Mouse (Mus musculus) neural tube, embryonic 14.5 days (tissue): ENCODE measurements around the gene Fcgr2b. TPM values are rescaled to one million over a fixed set of nuclear protein-coding genes. Genes with fewer than 3 reads are reported as not detected.

Source experiments
- ATAC-seq: fragments of 200-750 bp; cut with Nextera tagmentation; 2 replicates; pipeline ENCODE4 v1.8.0; 2017; ENCODE audit warnings: low read depth, mild to moderate bottlenecking, moderate TSS enrichment, moderate library complexity
- H3K27ac ChIP-seq: fragments of 300-500 bp; sonication (generic); 2 replicates; pipeline ENCODE4 v1.5.1; 2014; ENCODE audit warnings: low read depth, mild to moderate bottlenecking, control low read depth, low read length, moderate library complexity, mixed read lengths
- H3K27me3 ChIP-seq: fragments of 300-500 bp; sonication (generic); 2 replicates; pipeline ENCODE4 v1.6.1; 2014; ENCODE audit warnings: low read length; ENCODE audit not compliant: control insufficient read depth, insufficient read depth
- H3K36me3 ChIP-seq: fragments of 300-500 bp; sonication (generic); 2 replicates; pipeline ENCODE4 v1.6.1; 2014; ENCODE audit warnings: low read length, mixed read lengths; ENCODE audit not compliant: control insufficient read depth, insufficient read depth
- H3K4me1 ChIP-seq: fragments of 300-500 bp; sonication (generic); 2 replicates; pipeline ENCODE4 v1.6.1; 2014; ENCODE audit warnings: low read length; ENCODE audit not compliant: control insufficient read depth, insufficient read depth
- H3K4me2 ChIP-seq: fragments of 300-500 bp; sonication (generic); 2 replicates; pipeline ENCODE4 v1.6.1; 2014; ENCODE audit warnings: mild to moderate bottlenecking, low read depth, low read length, control low read depth
- H3K4me3 ChIP-seq: fragments of 300-500 bp; sonication (generic); 2 replicates; pipeline ENCODE4 v1.5.1; 2014; ENCODE audit warnings: low read depth, low read length, control low read depth, mixed read lengths
- H3K9ac ChIP-seq: fragments of 300-500 bp; sonication (generic); replicated peaks from 2 replicates; pipeline ENCODE4 v1.6.1; 2014; ENCODE audit warnings: low read depth, mild to moderate bottlenecking, control low read depth, low read length, mixed read lengths
- H3K9me3 ChIP-seq: fragments of 300-500 bp; sonication (generic); 2 replicates; pipeline ENCODE4 v1.6.1; 2016; ENCODE audit warnings: low read length; ENCODE audit not compliant: control insufficient read depth
- WGBS: fragments of 180-500 bp; shearing (Covaris S2); extraction: QIAGEN DNeasy Blood & Tissue Kit; methylation state at CpG from one replicate; pipeline ENCODE4 v1.1.7; 2014; 5-methylcytosine and 5-hydroxymethylcytosine counted together
- polyA plus RNA-seq: library from polyadenylated mRNA; unstranded; fragments of >200 nt; fragmentation: Nextera tagmentation; extraction: Ambion mirVana; gene quantifications from 2 replicates; pipeline ENCODE4 v1.2.1, GENCODE M21; 2014

Fcgr2b gene
- polyA plus RNA-seq, 1 experiment from 2014 or later, result 0.20 TPM

DNA sequence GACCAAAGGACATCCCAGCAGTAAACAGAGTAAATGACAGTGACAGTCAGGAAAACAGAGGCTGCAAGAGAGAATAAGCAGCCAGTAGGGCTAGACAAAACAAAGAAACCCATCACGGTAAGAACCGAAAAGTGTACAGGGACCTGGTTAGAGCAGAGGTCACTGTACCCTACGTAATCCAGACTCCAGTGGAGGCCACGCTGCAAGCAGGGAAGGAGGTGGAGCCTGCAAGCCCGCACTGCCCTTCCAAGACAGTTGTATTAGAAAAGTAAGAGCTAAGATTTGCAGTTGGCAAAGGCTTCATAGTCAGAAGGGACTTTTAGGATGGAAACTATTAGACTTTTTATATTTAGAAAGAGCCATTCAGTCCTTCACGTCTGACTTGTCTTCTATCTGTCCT is 49.4 kb downstream of the Fcgr2b start:
- Histone ChIP-seq H3K27me3 (no peaks in the 10 kb centered on the region), H3K27ac (no peak overlapping the region), H3K4me1 (no peaks in the 10 kb centered on the region), H3K36me3 (no peaks in the 10 kb centered on the region), H3K4me2 (no peak overlapping the region), H3K9ac (no peak overlapping the region), H3K4me3 (no peak overlapping the region), H3K9me3 (no peaks in the 10 kb centered on the region)
- ATAC-seq, result no peak
- WGBS, result 72% methylated on average over 6 of the region's 6 CpGs

DNA sequence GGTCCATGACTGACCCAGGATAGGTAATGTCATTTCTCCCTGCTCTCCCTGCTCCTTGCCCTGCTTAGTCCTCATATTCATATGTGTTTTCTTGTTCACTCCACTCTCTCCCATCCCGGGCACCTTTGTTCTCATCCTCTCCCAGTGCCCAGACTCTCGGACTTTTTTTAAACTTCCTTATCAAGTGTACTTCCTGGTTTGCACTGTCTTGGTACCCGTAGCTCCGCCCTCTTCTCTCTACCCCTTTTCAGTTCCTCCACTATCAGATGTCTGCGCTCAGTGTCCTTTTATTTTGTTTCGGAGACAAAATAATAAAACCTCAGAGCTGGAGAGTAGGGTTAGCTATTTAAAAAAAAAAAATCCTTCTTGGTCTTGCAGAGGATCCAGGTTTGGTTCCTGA is 51.9 kb downstream of the Fcgr2b start:
- no peaks in the 10 kb centered on the region for H3K9me3 ChIP-seq
- H3K27me3 ChIP-seq, result no peaks in the 10 kb centered on the region
- no peak overlapping the region for H3K4me3 ChIP-seq
- no peak for ATAC-seq
- H3K36me3 ChIP-seq, result no peaks in the 10 kb centered on the region
- no peak overlapping the region for H3K9ac ChIP-seq
- 91% methylated on average over 6 of the region's 6 CpGs for WGBS
- H3K4me2 ChIP-seq, result no peak overlapping the region
- H3K27ac ChIP-seq, result no peak overlapping the region
- no peaks in the 10 kb centered on the region for H3K4me1 ChIP-seq

DNA sequence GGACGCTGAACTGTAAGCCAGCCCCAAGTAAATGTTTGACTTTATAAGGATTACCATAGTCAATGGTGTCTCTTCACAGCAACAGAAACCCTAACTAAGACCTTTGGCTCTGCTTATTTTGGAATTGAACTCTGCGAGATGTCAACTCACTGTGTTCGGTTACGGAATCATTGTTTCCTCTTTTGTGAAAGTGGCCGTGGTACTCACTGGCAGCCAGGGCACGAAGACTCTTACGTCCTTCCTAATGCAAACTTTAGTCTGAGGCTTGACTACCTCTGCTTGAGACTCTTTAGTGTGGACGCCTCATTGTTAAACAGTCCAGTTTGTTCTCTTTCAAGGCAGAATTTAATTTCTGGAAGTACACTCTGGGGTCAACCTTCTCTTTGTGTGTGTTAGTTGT is 57.0 kb downstream of the Fcgr2b start:
- Histone ChIP-seq H3K27ac (no peak overlapping the region), H3K27me3 (no peaks in the 10 kb centered on the region), H3K9me3 (no peaks in the 10 kb centered on the region), H3K4me3 (no peak overlapping the region), H3K4me1 (no peaks in the 10 kb centered on the region), H3K4me2 (no peak overlapping the region), H3K36me3 (no peaks in the 10 kb centered on the region), H3K9ac (no peak overlapping the region)
- no peak for ATAC-seq
- WGBS, result 95% methylated on average over 8 of the region's 8 CpGs

- no peak overlapping the region for H3K27ac ChIP-seq
- no peaks in the 10 kb centered on the region for H3K36me3 ChIP-seq
- H3K9me3 ChIP-seq, result no peaks in the 10 kb centered on the region
- no peak overlapping the region for H3K9ac ChIP-seq
- no peaks in the 10 kb centered on the region for H3K4me1 ChIP-seq
- H3K4me2 ChIP-seq, result no peak overlapping the region
- no peak for ATAC-seq
- no peaks in the 10 kb centered on the region for H3K27me3 ChIP-seq
- WGBS, result 85% methylated on average over 5 of the region's 5 CpGs
- H3K4me3 ChIP-seq, result no peak overlapping the region
Measured at GRCm38 (mm10) chr1:170915657-170916056, 60.7 kb downstream of the Fcgr2b start.

DNA sequence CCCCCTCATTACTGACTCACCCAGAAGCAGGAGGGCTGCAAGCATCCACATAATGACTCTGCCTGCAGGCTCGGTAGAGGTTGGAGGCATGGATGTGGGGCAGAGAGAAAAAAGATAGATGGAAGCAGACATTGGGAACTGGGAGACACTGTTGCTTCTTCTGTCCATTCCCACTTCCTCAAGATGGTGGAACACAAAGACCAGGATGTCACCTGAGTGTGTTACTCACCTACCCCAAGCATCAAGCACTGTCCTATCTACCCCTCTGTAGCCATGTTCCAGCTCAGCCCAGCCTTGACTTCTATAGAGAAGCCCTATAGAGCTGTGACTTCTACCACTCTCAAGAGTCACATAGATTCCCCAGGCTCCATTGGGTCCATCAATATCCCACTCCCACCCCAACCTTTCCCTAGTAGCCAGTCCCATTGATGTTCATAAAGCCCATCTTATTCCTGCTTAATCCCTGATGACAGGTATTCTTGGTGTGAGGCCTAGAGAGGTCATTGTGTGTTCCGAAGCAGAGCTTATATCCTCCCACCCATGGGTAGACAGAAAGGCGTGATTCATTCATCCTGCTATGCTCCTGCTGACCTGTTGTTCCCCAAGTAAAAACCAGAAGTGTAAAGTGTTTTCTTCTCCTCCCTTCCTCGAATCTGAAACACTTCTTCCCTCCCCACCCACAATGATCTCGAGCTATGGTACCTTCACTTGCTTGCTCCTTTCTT is 63.3 kb downstream of the Fcgr2b start, which contains the start of gene Fcrlb:
TSS of gene Fcrlb (minus strand) at position 51 of the 725 bp plus-strand sequence.
- Histone ChIP-seq H3K4me1 (no peaks in the 10 kb centered on the region), H3K9ac (no peak within 1 kb of the TSS), H3K9me3 (no peaks in the 10 kb centered on the region), H3K4me3 (no peak within 1 kb of the TSS), H3K27me3 (peaks cover 7% of the 10 kb centered on the region), H3K4me2 (no peak within 1 kb of the TSS), H3K36me3 (no peaks in the 10 kb centered on the region), H3K27ac (no peak within 1 kb of the TSS)
- ATAC-seq, result no peak
- 74% methylated on average over 5 of the region's 5 CpGs for WGBS

- H3K4me1 ChIP-seq, result no peaks in the 10 kb centered on the region
Measured at GRCm38 (mm10) chr1:170911907-170912660, 64.3 kb downstream of the Fcgr2b start.

More at GRCm38 (mm10) chr1:170911907-170912660, 64.3 kb downstream of the Fcgr2b start:
- no peak overlapping the region for H3K9ac ChIP-seq
- H3K4me2 ChIP-seq, result no peak overlapping the region
- H3K27ac ChIP-seq, result no peak overlapping the region
- H3K4me3 ChIP-seq, result no peak overlapping the region
- H3K27me3 ChIP-seq, result peaks cover 15% of the 10 kb centered on the region
- no peak for ATAC-seq
- 81% methylated on average over 11 of the region's 11 CpGs for WGBS
- no peaks in the 10 kb centered on the region for H3K36me3 ChIP-seq
- no peaks in the 10 kb centered on the region for H3K9me3 ChIP-seq

Other genes starting within 250 kb of the Fcgr2b start
- gene Atf6, start 108.8 kb downstream of the Fcgr2b start, polyA plus RNA-seq, result 10.1 and 11.6 TPM in 2 replicates
- gene Gm26620, start 91.5 kb downstream of the Fcgr2b start, polyA plus RNA-seq, result 0.62 TPM in 1 of 2 replicates, not detected in the other
- gene Dusp12, start 91.0 kb downstream of the Fcgr2b start, polyA plus RNA-seq, result 44.6 and 51.0 TPM in 2 replicates
- gene Fcrlb, start 63.6 kb downstream of the Fcgr2b start, polyA plus RNA-seq, result 0.70 and 1.2 TPM in 2 replicates
- not detected in 2 replicates for gene Fcrla, start 49.0 kb downstream of the Fcgr2b start, polyA plus RNA-seq
- gene Fcgr4, start 42.4 kb upstream of the Fcgr2b start, polyA plus RNA-seq, result 0.49 TPM in 1 of 2 replicates, not detected in the other
- gene Fcgr3, start 88.4 kb upstream of the Fcgr2b start, polyA plus RNA-seq, result 5.5 and 8.8 TPM in 2 replicates
- 2.4 and 5.0 TPM in 2 replicates for gene Cfap126, start 137.4 kb upstream of the Fcgr2b start, polyA plus RNA-seq
- 297 and 334 TPM in 2 replicates for gene Sdhc, start 174.1 kb upstream of the Fcgr2b start, polyA plus RNA-seq
- gene Mpz, start 174.2 kb upstream of the Fcgr2b start, polyA plus RNA-seq, result 11.8 TPM in 1 of 2 replicates, not detected in the other
- gene Pcp4l1, start 219.7 kb upstream of the Fcgr2b start, polyA plus RNA-seq, result 31.8 and 41.6 TPM in 2 replicates
- 0.20 and 0.32 TPM in 2 replicates for gene Nr1i3, start 237.4 kb upstream of the Fcgr2b start, polyA plus RNA-seq
- 41.5 and 45.5 TPM in 2 replicates for gene Tomm40l, start 246.0 kb upstream of the Fcgr2b start, polyA plus RNA-seq
- gene Apoa2, start 248.5 kb upstream of the Fcgr2b start, polyA plus RNA-seq, result 7.9 and 8.2 TPM in 2 replicates